In the genomic region with DNA sequence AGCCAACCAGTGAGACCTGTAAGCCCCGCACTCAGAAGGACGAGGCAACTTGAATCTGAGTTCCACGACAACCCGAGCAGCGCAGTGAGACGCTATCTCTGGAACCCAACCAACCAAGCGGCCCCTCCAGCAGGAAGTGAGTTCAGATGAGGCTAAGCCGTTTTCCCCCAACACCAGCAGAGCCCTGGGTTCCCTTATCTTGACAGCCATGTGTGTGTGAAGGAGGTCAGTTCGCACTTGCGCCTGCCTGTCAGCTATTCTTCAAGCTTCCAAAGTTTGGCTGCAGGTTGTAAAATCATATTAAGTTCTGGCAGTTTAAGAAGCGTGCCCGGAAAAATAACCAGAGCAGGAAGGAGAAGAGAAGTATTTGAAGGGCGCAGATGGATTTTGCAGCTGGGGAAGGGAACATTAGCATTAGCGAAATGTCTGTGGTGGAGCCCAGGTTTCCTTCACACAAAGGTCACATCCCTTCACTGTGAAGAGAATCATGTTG, we compare ENCODE assay signal across 8 mouse cellular contexts.
A peak's percentile ranks its signal among the peaks of the same experiment; 100 is the strongest.
DNase-seq lines count a peak whose midpoint lies in the region; ATAC-seq lines count a peak whose summit lies in the region.

No protein-coding gene starts in this region.

- ATAC-seq in erythroblast, adult 5-6 weeks (replicated peaks; ENCODE audit: low FRiP score, poor library complexity, severe bottlenecking) = no peak
- no peak for ATAC-seq in kidney, embryonic 16.5 days (ENCODE audit: low FRiP score, low TSS enrichment)
- peak; percentile 66 for ATAC-seq in megakaryocyte, adult 5-6 weeks (ENCODE audit: poor library complexity, severe bottlenecking)
- ATAC-seq in forebrain, embryonic 16.5 days = no peak

- H3K9me3 ChIP-seq in erythroblast, embryonic 14.5 days (ENCODE audit: control insufficient read depth, low read length) = no peaks in the 10 kb centered on the region
- H3K9me3 ChIP-seq in kidney, embryonic 16.5 days (ENCODE audit: low read length) = no peaks in the 10 kb centered on the region
- no peaks in the 10 kb centered on the region for H3K9me3 ChIP-seq in forebrain, embryonic 16.5 days (ENCODE audit: control insufficient read depth, low read length)

- H3K4me1 ChIP-seq in erythroblast, embryonic 14.5 days (ENCODE audit: control insufficient read depth) = peaks cover 6% of the 10 kb centered on the region
- peaks cover 8% of the 10 kb centered on the region; the same call in 1 of the 2 replicates for H3K4me1 ChIP-seq in kidney, embryonic 16.5 days (ENCODE audit: insufficient read depth, low read length)
- H3K4me1 ChIP-seq in forebrain, embryonic 16.5 days (replicated peaks; ENCODE audit: control insufficient read depth, insufficient read depth, low read length) = peaks cover 7% of the 10 kb centered on the region; the same call in 1 of the 2 replicates

- WGBS in kidney, embryonic 16.5 days = 45% methylated on average over 14 of the region's 14 CpGs
- 89% methylated on average over 14 of the region's 14 CpGs for WGBS in forebrain, embryonic 16.5 days

- H3K9ac ChIP-seq in kidney, embryonic 16.5 days (replicated peaks; ENCODE audit: low read length) = no peak overlapping the region
- no peak overlapping the region for H3K9ac ChIP-seq in forebrain, embryonic 16.5 days (replicated peaks; ENCODE audit: low read depth, low read length)

- no peak overlapping the region for H3K27ac ChIP-seq in kidney, embryonic 16.5 days (ENCODE audit: low read length)
- H3K27ac ChIP-seq in forebrain, embryonic 16.5 days (ENCODE audit: low read length) = no peak overlapping the region

- peak overlapping the region; percentile 14 for H3K4me3 ChIP-seq in erythroblast, embryonic 14.5 days (replicated peaks)
- H3K4me3 ChIP-seq in kidney, embryonic 16.5 days (ENCODE audit: low read length) = no peak overlapping the region
- no peak overlapping the region for H3K4me3 ChIP-seq in forebrain, embryonic 16.5 days (replicated peaks; ENCODE audit: low read length)

- DNase-seq in gastrocnemius, postnatal 10 days = peak; percentile 27
- peak; percentile 71 for DNase-seq in thymus, postnatal 4 days
- no peak for DNase-seq in cerebellum, adult 11 months

- no peaks in the 10 kb centered on the region for H3K27me3 ChIP-seq in erythroblast, embryonic 14.5 days (ENCODE audit: control insufficient read depth)
- H3K27me3 ChIP-seq in kidney, embryonic 16.5 days (ENCODE audit: insufficient read depth, low read length) = 0 out of 2 replicates have a peak, but pooled peaks cover 4% of the 10 kb centered on the region
- H3K27me3 ChIP-seq in forebrain, embryonic 16.5 days (replicated peaks; ENCODE audit: control insufficient read depth, insufficient read depth, low read length) = no peaks in the 10 kb centered on the region

- no peaks in the 10 kb centered on the region for H3K36me3 ChIP-seq in erythroblast, embryonic 14.5 days (ENCODE audit: control insufficient read depth)
- H3K36me3 ChIP-seq in kidney, embryonic 16.5 days (ENCODE audit: insufficient read depth, low read length) = no peaks in the 10 kb centered on the region
- H3K36me3 ChIP-seq in forebrain, embryonic 16.5 days (ENCODE audit: control insufficient read depth, insufficient read depth) = no peaks in the 10 kb centered on the region

- H3K4me2 ChIP-seq in kidney, embryonic 16.5 days (replicated peaks; ENCODE audit: low read depth, low read length) = peak overlapping the region; percentile 10; the same call in 1 of the 2 replicates
- no peak overlapping the region for H3K4me2 ChIP-seq in forebrain, embryonic 16.5 days (ENCODE audit: low read length)
